Mouse (Mus musculus) erythroid progenitor cell, adult 5-6 weeks (primary cell): Measurements from ENCODE around the gene Slc44a1. TPM values are rescaled to one million over a fixed set of nuclear protein-coding genes. Genes with fewer than 3 reads are reported as not detected.
A peak's percentile ranks its signal among the peaks of the same experiment; 100 is the strongest.

Experiments
- ATAC-seq: replicated peaks from 2 replicates; pipeline ENCODE4 v1.8.0; 2016; ENCODE audit warnings: moderate number of reproducible peaks, mild to moderate bottlenecking, moderate TSS enrichment, inconsistent platforms; ENCODE audit not compliant: poor library complexity, low FRiP score, severe bottlenecking
- total RNA-seq, 2 experiments: library from RNA; stranded (forward) in 1 of 2; stranded (reverse) in 1 of 2; fragments of 150-400 nt in 1 of 2; fragments of 186-747, 209-891 nt in 1 of 2; gene quantifications; 2 replicates each; pipeline versions ENCODE4 v1.2.3 to v1.2.4; 2015 to 2017; ENCODE audit warnings: low replicate concordance in 2 of 2

The Slc44a1 gene
- total RNA-seq (2015; ENCODE audit: low replicate concordance), result 18.4 and 27.2 TPM in 2 replicates
- total RNA-seq (2017; ENCODE audit: low replicate concordance), result 21.6 and 27.0 TPM in 2 replicates

- peak; percentile 83 for ATAC-seq
These were observed at the start of gene Slc44a1 for GRCm38 (mm10) chr4:53440010-53440815. Gene Slc44a1, plus strand, starts transcription at chr4:53440413.

GRCm38 (mm10) chr4:53395002-53395401 lies 45.2 kb upstream of the Slc44a1 start:
- no peak for ATAC-seq

GRCm38 (mm10) chr4:53396623-53397192 lies 43.5 kb upstream of the Slc44a1 start:
- no peak for ATAC-seq

- ATAC-seq, result no peak
These were observed 42.7 kb upstream of the Slc44a1 start for GRCm38 (mm10) chr4:53397280-53398117.

- ATAC-seq, result no peak
These were observed 41.7 kb upstream of the Slc44a1 start for GRCm38 (mm10) chr4:53398561-53398960.

GRCm38 (mm10) chr4:53399428-53399827 lies 40.8 kb upstream of the Slc44a1 start:
- no peak for ATAC-seq

GRCm38 (mm10) chr4:53403386-53403785 lies 36.8 kb upstream of the Slc44a1 start:
- no peak for ATAC-seq

GRCm38 (mm10) chr4:53404431-53404925 lies 35.7 kb upstream of the Slc44a1 start:
- ATAC-seq, result no peak

GRCm38 (mm10) chr4:53406866-53407265 lies 33.3 kb upstream of the Slc44a1 start:
- ATAC-seq, result no peak

- no peak for ATAC-seq
These were observed 31.4 kb upstream of the Slc44a1 start for GRCm38 (mm10) chr4:53408821-53409220.

GRCm38 (mm10) chr4:53409526-53410085 lies 30.6 kb upstream of the Slc44a1 start:
- no peak for ATAC-seq

- no peak for ATAC-seq
These were observed 29.5 kb upstream of the Slc44a1 start for GRCm38 (mm10) chr4:53410752-53411151.

GRCm38 (mm10) chr4:53411958-53412870 lies 28.0 kb upstream of the Slc44a1 start:
- no peak for ATAC-seq

GRCm38 (mm10) chr4:53412991-53413390 lies 27.2 kb upstream of the Slc44a1 start:
- no peak for ATAC-seq

- ATAC-seq, result no peak
These were observed 26.0 kb upstream of the Slc44a1 start for GRCm38 (mm10) chr4:53414031-53414797.

GRCm38 (mm10) chr4:53415873-53416637 lies 24.2 kb upstream of the Slc44a1 start:
- ATAC-seq, result no peak

- ATAC-seq, result no peak
These were observed 23.3 kb upstream of the Slc44a1 start for GRCm38 (mm10) chr4:53416928-53417327.
